Mouse (Mus musculus) G1E (cell line): ENCODE measurements around the gene Atp2c2. TPM values are rescaled to one million over a fixed set of nuclear protein-coding genes. Genes with fewer than 3 reads are reported as not detected.

ENCODE experiments used
- ATAC-seq: 2 replicates; pipeline ENCODE4 v1.8.0; 2016; ENCODE audit warnings: mild to moderate bottlenecking; ENCODE audit not compliant: insufficient number of reproducible peaks, poor library complexity, low FRiP score, severe bottlenecking; ENCODE audit errors: extremely low read depth
- DNase-seq: peaks from one replicate; pipeline ENCODE4 v3.0.0; 2012; ENCODE audit warnings: low spot score
- H3K27me3 ChIP-seq: 2 replicates; pipeline ENCODE4 v1.6.1; 2012; ENCODE audit warnings: mild to moderate bottlenecking, low read length, inconsistent platforms; ENCODE audit not compliant: insufficient read depth
- H3K36me3 ChIP-seq: replicated peaks from 2 replicates; pipeline ENCODE3; 2012; ENCODE audit warnings: mild to moderate bottlenecking, inconsistent platforms
- H3K4me1 ChIP-seq: 2 replicates; pipeline ENCODE4 v1.6.1; 2012; ENCODE audit warnings: low read depth, low read length, inconsistent platforms, mixed read lengths; ENCODE audit not compliant: insufficient read depth
- H3K4me3 ChIP-seq: 2 replicates; pipeline ENCODE4 v1.5.1; 2012; ENCODE audit warnings: low read depth, mild to moderate bottlenecking, inconsistent platforms, low read length, moderate library complexity, mixed read lengths
- H3K9me3 ChIP-seq: replicated peaks from 2 replicates; pipeline ENCODE4 v1.6.1; 2012; ENCODE audit warnings: inconsistent platforms
- CTCF ChIP-seq: IDR thresholded peaks from 2 replicates; pipeline ENCODE4 v1.5.1; 2012; ENCODE audit warnings: low read depth, low read length, inconsistent platforms, mixed read lengths
- GATA1 ChIP-seq: IDR thresholded peaks from 2 replicates; pipeline ENCODE4 v1.6.1; 2012; ENCODE audit warnings: borderline replicate concordance, low read length, inconsistent platforms, mixed read lengths
- GATA2 ChIP-seq: IDR thresholded peaks from 2 replicates; pipeline ENCODE4 v1.6.1; 2012; ENCODE audit warnings: low read depth, low read length, inconsistent platforms, borderline replicate concordance
- POLR2AphosphoS5 ChIP-seq: IDR thresholded peaks from 2 replicates; pipeline ENCODE4 v1.6.1; 2012; ENCODE audit warnings: low read depth, low read length, inconsistent platforms; ENCODE audit not compliant: insufficient replicate concordance
- TAL1 ChIP-seq: conservative IDR thresholded peaks from 2 replicates; pipeline ENCODE4 v1.6.1; 2012; ENCODE audit warnings: low read depth, low read length, inconsistent platforms, mixed read lengths
- polyA plus RNA-seq: library from polyadenylated mRNA; stranded (reverse); fragments of >175 nt; gene quantifications from 2 replicates; pipeline ENCODE4 v1.2.3, GENCODE M21; 2012
- total RNA-seq, 2 experiments: library from RNA; stranded (forward) in 1 of 2; stranded (reverse) in 1 of 2; fragments of 200-1000 nt in 1 of 2; fragments of >200 nt in 1 of 2; fragmentation: Nextera tagmentation in 1 of 2; gene quantifications; 2 replicates each; pipeline ENCODE4 v1.2.3; 2014 to 2017

Gene Atp2c2
- total and polyA plus RNA-seq, 3 experiments: not detected

DNA sequence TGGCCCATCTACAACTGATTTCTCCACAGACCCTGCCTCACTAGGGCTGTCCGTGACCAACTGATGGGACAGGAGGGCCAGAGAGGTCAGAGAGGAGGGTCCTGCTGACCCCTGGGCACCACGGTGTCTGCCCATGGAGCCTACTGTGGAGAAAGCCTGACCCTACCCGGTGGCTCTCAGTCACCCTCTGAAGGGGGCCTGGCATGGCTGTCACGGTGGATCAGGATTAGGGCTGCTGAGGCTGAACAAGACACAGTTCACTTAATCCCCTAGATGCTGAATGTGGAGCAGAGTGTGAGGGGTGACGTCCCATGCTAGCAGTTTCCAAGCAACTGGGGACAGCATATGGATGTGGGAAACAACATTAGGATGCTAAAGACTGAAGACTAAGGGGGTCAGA, 24.4 kb upstream of the Atp2c2 start:
- no peak for TF ChIP-seq POLR2AphosphoS5
- no peak for TF ChIP-seq CTCF
- no peak for TF ChIP-seq GATA1
- no peak for TF ChIP-seq TAL1
- no peak for TF ChIP-seq GATA2
- H3K36me3 ChIP-seq: no peaks in the 10 kb centered on the region
- H3K4me3 ChIP-seq: no peak overlapping the region
- peaks cover 6% of the 10 kb centered on the region; the same call in 1 of the 2 replicates for H3K27me3 ChIP-seq
- DNase-seq (no peak), ATAC-seq (no peak)
- H3K4me1 ChIP-seq: peaks cover 3% of the 10 kb centered on the region
- no peaks in the 10 kb centered on the region for H3K9me3 ChIP-seq

GRCm38 (mm10) chr8:119676389-119676788, 23.4 kb upstream of the Atp2c2 start:
- Histone ChIP-seq H3K4me3 (no peak overlapping the region), H3K27me3 (peaks cover 8% of the 10 kb centered on the region; the same call in 1 of the 2 replicates), H3K9me3 (no peaks in the 10 kb centered on the region), H3K36me3 (no peaks in the 10 kb centered on the region), H3K4me1 (peaks cover 3% of the 10 kb centered on the region)
- no peak for TF ChIP-seq GATA1
- TF ChIP-seq POLR2AphosphoS5: no peak
- no peak for TF ChIP-seq TAL1
- peak; percentile 91 for TF ChIP-seq CTCF
- TF ChIP-seq GATA2: no peak
- DNase-seq (peak; percentile 50), ATAC-seq (peak; percentile 54)

DNA sequence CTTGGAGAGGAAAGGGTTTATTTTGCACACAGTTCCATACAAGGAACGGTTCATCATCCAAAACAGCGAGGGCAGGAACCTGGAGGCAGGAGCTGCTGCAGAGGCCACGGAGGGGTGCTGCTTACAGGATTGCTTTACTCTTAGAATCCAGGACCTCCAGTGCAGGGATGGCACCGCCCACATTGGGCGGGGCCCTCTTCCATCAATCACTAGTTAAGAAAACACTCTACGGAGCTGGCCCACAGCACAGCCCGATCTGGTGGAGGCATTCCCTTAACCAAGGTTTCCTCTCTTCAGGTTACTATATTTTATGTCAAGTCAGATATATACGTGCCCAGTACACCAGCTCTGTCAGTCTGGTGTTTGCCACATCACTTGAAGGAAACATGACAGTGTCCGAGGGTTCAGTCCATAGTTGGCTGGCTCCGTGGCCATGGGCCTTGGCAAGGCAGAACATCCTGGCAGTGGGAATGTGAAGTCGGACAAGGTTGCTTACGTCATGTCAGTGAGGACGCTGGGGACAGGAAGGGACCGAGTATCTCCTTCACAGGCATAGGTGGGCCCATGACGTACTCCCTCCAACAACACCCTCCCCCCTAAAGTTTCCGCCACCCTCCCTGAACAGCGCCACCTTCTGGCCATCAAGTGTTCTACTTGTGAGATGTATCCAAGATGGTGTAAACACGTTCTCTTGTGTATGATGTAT, 21.5 kb upstream of the Atp2c2 start:
- H3K4me1 ChIP-seq: peaks cover 3% of the 10 kb centered on the region
- no peak for TF ChIP-seq GATA2
- TF ChIP-seq CTCF: peak; percentile 25; the same call in 1 of the 2 replicates
- no peaks in the 10 kb centered on the region for H3K9me3 ChIP-seq
- DNase-seq (no peak), ATAC-seq (no peak)
- H3K4me3 ChIP-seq: no peak overlapping the region
- peaks cover 8% of the 10 kb centered on the region; the same call in 1 of the 2 replicates for H3K27me3 ChIP-seq
- H3K36me3 ChIP-seq: no peaks in the 10 kb centered on the region

DNA sequence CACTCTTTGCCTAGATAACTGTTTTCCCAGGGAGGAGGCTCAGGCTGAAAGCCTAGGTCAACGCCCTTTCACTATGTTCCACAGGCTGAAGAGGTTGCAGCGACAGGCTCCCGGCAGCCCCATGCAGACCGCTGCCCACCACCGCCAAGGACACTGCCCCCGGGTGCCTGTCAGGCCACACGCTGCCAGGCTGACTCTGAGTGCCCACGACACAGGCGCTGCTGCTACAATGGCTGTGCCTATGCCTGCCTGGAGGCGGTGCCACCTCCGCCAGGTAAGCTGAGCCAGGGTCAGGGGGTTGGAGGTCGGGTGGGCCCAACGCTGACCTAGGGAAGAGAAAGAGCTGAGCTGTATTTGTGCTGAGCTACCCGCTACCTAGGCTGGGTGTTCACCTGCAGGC, 20.6 kb upstream of the Atp2c2 start:
- no peaks in the 10 kb centered on the region for H3K36me3 ChIP-seq
- no peak for DNase-seq
- H3K9me3 ChIP-seq: no peaks in the 10 kb centered on the region
- H3K4me3 ChIP-seq: no peak overlapping the region
- TF ChIP-seq GATA1 (no peak), CTCF (no peak), POLR2AphosphoS5 (no peak), TAL1 (no peak), GATA2 (no peak)
- ATAC-seq: no peak
- H3K27me3 ChIP-seq: peaks cover 8% of the 10 kb centered on the region; the same call in 1 of the 2 replicates
- peaks cover 3% of the 10 kb centered on the region for H3K4me1 ChIP-seq

DNA sequence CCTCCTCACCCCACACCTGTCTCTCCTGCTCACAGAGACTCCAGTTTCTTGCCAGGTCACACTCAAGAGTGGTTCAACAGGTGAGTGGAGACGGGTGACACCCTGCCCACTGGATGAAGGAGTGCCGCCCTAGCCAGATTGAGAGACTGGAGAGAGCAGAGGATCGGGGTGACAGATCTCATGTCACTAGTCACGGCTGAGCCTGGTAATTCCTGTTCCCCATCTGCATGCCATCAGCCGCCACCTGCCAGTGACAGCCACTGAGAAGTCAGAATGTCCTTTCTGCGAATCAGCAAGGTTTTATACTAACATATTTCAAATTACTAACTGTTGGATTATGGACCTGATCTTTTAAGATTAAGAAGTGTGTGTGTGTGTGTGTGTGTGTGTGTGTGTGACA, 9.2 kb upstream of the Atp2c2 start:
- Histone ChIP-seq H3K27me3 (no peaks in the 10 kb centered on the region), H3K9me3 (no peaks in the 10 kb centered on the region), H3K4me1 (no peaks in the 10 kb centered on the region), H3K36me3 (no peaks in the 10 kb centered on the region), H3K4me3 (no peak overlapping the region)
- ATAC-seq: no peak
- DNase-seq: no peak
- TF ChIP-seq CTCF (no peak), GATA1 (no peak), TAL1 (no peak), GATA2 (no peak), POLR2AphosphoS5 (no peak)

- ATAC-seq: no peak
- Histone ChIP-seq H3K9me3 (no peaks in the 10 kb centered on the region), H3K36me3 (no peaks in the 10 kb centered on the region), H3K27me3 (no peaks in the 10 kb centered on the region), H3K4me3 (no peak overlapping the region), H3K4me1 (no peaks in the 10 kb centered on the region)
- no peak for TF ChIP-seq TAL1
- TF ChIP-seq GATA2: no peak
- no peak for TF ChIP-seq CTCF
- no peak for TF ChIP-seq GATA1
- no peak for TF ChIP-seq POLR2AphosphoS5
- DNase-seq: no peak
Measured at GRCm38 (mm10) chr8:119691989-119692388, 7.8 kb upstream of the Atp2c2 start.
